Mouse (Mus musculus) brain, adult 2 months (tissue): ENCODE results near the gene Arid3c.
A peak's percentile ranks its signal among the peaks of the same experiment; 100 is the strongest.

Source experiments
- DNase-seq: peaks from one replicate; pipeline ENCODE4 v3.0.0; 2011; ENCODE audit warnings: low read depth, low spot score

Arid3c gene

DNA sequence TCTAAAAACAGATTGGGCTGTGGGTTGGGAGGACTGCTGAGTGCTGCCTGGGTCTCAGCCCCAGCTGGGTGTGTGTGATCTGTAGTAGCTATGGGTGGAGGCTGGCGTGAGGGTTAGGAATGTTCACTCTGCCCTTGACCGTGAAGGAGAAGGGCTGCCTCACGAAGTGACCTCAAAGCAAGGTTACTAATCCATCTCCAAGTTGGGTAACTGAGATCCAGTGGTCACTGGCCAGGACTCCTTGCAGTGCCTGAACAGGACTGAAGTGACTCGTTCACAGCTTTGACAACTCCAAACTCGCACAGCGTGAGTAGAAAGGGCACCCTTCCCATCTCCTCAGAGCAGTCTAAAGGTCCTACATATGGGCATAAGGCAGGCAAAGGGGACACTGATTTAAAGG, 52.1 kb downstream of the Arid3c start:
- DNase-seq = no peak

DNA sequence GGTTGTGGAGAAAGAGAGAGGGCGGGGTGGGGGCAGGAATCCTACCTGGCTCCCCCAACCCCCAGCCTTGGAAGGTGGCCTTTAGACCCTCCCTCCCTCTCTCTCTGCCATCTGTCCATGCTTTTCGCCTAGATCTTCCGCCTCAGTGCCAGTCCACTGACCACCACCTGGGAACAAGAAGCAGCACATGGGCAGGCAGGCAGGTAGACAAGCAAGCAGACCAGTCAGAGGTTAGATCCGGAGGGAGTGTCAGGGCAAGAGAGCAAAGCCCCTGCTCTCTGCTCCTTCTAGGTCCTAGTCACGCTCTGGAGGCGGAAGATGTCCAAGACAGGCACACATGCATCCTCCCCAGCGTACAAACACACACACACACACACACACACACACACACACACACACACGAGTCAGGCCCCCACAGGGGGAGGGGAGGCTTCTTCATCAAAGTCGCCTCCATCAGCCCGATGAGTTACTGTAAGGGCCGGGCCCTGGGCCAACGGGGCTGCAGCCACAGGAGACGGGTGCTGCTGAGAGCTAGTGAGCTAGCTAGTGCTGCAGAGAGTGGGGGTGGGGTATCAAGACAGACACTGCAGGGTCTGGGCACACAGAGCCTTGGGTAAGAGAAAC, 53.8 kb downstream of the Arid3c start:
- DNase-seq = peak; percentile 90

DNA sequence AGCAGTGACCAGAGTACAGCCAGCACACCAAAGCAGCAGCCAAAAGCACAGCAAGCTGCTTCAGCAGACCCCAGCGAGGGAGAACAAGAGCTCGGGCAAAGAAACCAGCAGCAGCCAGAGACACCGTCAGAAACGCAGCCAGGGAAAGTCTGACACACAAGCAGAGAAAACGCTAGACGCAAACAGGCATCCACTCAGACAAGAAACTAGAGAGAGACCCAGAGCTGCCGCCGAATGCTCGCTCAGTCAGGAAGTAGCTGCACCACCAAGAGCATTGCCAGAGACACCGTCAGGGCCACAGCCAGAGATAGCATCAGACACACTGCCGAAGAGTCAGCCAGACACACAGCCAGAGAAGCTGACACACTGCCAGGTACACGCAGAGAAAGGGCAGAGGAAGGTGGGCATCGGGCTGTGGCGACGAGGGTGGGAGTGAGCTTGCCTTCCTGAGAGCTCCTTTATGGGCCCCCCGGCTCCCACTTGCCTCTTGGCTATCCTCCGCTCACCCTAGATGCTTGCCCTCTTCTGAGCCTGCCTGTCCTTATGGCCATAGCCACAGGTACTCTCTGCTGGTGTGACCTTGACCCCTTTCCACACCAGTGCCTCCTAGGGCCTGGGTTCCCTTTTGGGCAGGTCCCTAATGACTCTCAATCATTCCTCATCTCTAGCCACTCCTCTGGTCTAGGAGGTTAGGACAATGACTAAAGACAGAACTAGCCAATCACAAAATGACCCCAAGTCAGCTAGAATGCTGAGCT, 54.5 kb downstream of the Arid3c start:
- peak; percentile 60 for DNase-seq
